Mouse (Mus musculus): ENCODE measurements around the gene Wdr95.
A peak's percentile ranks its signal among the peaks of the same experiment; 100 is the strongest.

Wdr95 gene

GRCm38 (mm10) chr5:149622644-149623043 lies 94.2 kb downstream of the Wdr95 start:
- DNase-seq (ENCODE audit: extremely low read depth, low read depth) = no peak

GRCm38 (mm10) chr5:149623815-149624675 lies 95.6 kb downstream of the Wdr95 start:
- peak; percentile 56 for DNase-seq (ENCODE audit: extremely low read depth, low read depth)

GRCm38 (mm10) chr5:149625547-149625946 lies 97.1 kb downstream of the Wdr95 start:
- peak; percentile 33 for DNase-seq (ENCODE audit: extremely low read depth, low read depth)

GRCm38 (mm10) chr5:149634409-149635035 lies 106.0 kb downstream of the Wdr95 start:
- peak; percentile 36 for DNase-seq (ENCODE audit: extremely low read depth, low read depth)

- DNase-seq (ENCODE audit: extremely low read depth, low read depth) = peak; percentile 36
These were observed 107.1 kb downstream of the Wdr95 start for GRCm38 (mm10) chr5:149635556-149635955.

- peak; percentile 100 for DNase-seq (ENCODE audit: extremely low read depth, low read depth)
These were observed 107.8 kb downstream of the Wdr95 start, which contains the start of gene Hsph1 for GRCm38 (mm10) chr5:149636075-149636920. TSS of gene Hsph1 (minus strand) at chr5:149636376.

GRCm38 (mm10) chr5:149637306-149637705 lies 108.8 kb downstream of the Wdr95 start:
- no peak for DNase-seq (ENCODE audit: extremely low read depth, low read depth)

- peak; percentile 100 for DNase-seq (ENCODE audit: extremely low read depth, low read depth)
These were observed 112.9 kb downstream of the Wdr95 start for GRCm38 (mm10) chr5:149641277-149641892.

- DNase-seq (ENCODE audit: extremely low read depth, low read depth) = peak; percentile 83
These were observed 113.9 kb downstream of the Wdr95 start for GRCm38 (mm10) chr5:149642366-149642765.

- no peak for DNase-seq (ENCODE audit: extremely low read depth, low read depth)
These were observed 114.5 kb downstream of the Wdr95 start for GRCm38 (mm10) chr5:149642783-149643509.

- DNase-seq (ENCODE audit: extremely low read depth, low read depth) = peak; percentile 65
These were observed 119.1 kb downstream of the Wdr95 start for GRCm38 (mm10) chr5:149647367-149648115.

GRCm38 (mm10) chr5:149648196-149648595 lies 119.7 kb downstream of the Wdr95 start:
- peak; percentile 54 for DNase-seq (ENCODE audit: extremely low read depth, low read depth)

GRCm38 (mm10) chr5:149648895-149649406 lies 120.5 kb downstream of the Wdr95 start:
- peak; percentile 100 for DNase-seq (ENCODE audit: extremely low read depth, low read depth)

GRCm38 (mm10) chr5:149649499-149650178 lies 121.2 kb downstream of the Wdr95 start:
- peak; percentile 39 for DNase-seq (ENCODE audit: extremely low read depth, low read depth)

- no peak for DNase-seq (ENCODE audit: extremely low read depth, low read depth)
These were observed 121.7 kb downstream of the Wdr95 start for GRCm38 (mm10) chr5:149650179-149650553.

- DNase-seq (ENCODE audit: extremely low read depth, low read depth) = no peak
These were observed 127.2 kb downstream of the Wdr95 start for GRCm38 (mm10) chr5:149655636-149656035.

GRCm38 (mm10) chr5:149658022-149658421 lies 129.5 kb downstream of the Wdr95 start:
- no peak for DNase-seq (ENCODE audit: extremely low read depth, low read depth)

- peak; percentile 46 for DNase-seq (ENCODE audit: extremely low read depth, low read depth)
These were observed 130.4 kb downstream of the Wdr95 start for GRCm38 (mm10) chr5:149658741-149659413.
